Mouse (Mus musculus): ENCODE measurements at regions not wholly inside any gene's neighbourhood (a gene's known extent, or its start where the extent isn't known, plus 50 kb on each side); places are given as distances from the start of the nearest gene placed in this dataset.

DNA sequence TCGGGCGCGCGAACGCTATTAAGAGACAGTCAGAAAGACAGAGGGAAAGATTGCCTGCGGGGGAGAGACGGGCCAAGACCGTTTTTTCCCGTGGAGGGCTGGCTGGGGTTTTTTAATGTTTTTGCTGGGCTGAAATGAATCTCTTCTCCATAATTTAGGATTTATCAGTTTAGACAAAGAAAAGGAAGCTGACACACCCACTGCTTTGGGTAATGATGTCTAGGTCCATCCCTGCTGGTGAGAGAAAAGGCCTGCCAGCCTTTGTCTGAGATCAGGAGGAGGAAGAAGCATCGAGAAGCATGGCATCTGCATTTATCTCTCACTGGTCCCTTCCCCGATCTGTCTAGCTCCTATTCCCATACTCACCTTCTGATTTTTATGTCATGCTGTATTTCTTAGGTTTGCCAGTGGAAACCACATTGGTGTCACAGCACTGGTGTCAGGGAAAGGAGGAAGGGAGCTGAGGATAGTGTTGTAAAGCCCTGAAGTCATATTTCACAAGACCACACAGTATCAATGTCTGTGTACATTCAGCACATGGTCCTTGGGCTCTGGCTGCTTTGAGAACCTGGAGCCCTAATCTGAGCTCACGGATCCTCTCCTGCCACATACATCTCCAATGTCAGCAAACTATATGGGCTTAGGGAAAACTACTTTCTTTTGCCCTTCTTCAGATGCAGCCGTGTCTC is 138.3 kb downstream of the Zfp619 start:
- TF ChIP-seq POLR2A (IDR thresholded peaks at IDR 0.05; ENCODE audit: low read depth, low read length) (no peak), CTCF (IDR thresholded peaks at IDR 0.05; ENCODE audit: extremely low read depth, insufficient read depth, insufficient read length, insufficient replicate concordance) (no peak)
